Mouse (Mus musculus) testis, postnatal 14 days (tissue): ENCODE measurements around the gene 1700102P08Rik.

ENCODE experiments used
- DNase-seq: peaks from one replicate; pipeline ENCODE4 v3.0.0; 2021; ENCODE audit warnings: low spot score

Gene 1700102P08Rik

GRCm38 (mm10) chr9:108392676-108393075 is at the start of gene 1700102P08Rik:
Gene 1700102P08Rik (plus strand): TSS chr9:108392805.
- peak; percentile 80 for DNase-seq

GRCm38 (mm10) chr9:108343331-108343730 is 49.3 kb upstream of the 1700102P08Rik start:
- no peak for DNase-seq

- DNase-seq: no peak
Observed at GRCm38 (mm10) chr9:108343835-108344234, 48.8 kb upstream of the 1700102P08Rik start.

- DNase-seq: no peak
Observed at GRCm38 (mm10) chr9:108344471-108344870, 48.1 kb upstream of the 1700102P08Rik start.

- DNase-seq: no peak
Observed at GRCm38 (mm10) chr9:108347024-108347423, 45.6 kb upstream of the 1700102P08Rik start.

- DNase-seq: peak; percentile 85
Observed at GRCm38 (mm10) chr9:108347540-108348289, 44.9 kb upstream of the 1700102P08Rik start, which contains the start of gene Usp4. Gene Usp4 (plus strand): TSS chr9:108347853.

- DNase-seq: peak; percentile 78
Observed at GRCm38 (mm10) chr9:108348290-108348680, 44.3 kb upstream of the 1700102P08Rik start.

- DNase-seq: no peak
Observed at GRCm38 (mm10) chr9:108349727-108350126, 42.9 kb upstream of the 1700102P08Rik start.

GRCm38 (mm10) chr9:108378234-108378633 is 14.4 kb upstream of the 1700102P08Rik start:
- no peak for DNase-seq

- DNase-seq: no peak
Observed at GRCm38 (mm10) chr9:108378736-108379135, 13.9 kb upstream of the 1700102P08Rik start.

- DNase-seq: no peak
Observed at GRCm38 (mm10) chr9:108379294-108379693, 13.3 kb upstream of the 1700102P08Rik start.

GRCm38 (mm10) chr9:108381382-108381781 is 11.2 kb upstream of the 1700102P08Rik start:
- DNase-seq: no peak

- no peak for DNase-seq
Observed at GRCm38 (mm10) chr9:108385006-108385405, 7.6 kb upstream of the 1700102P08Rik start.

- no peak for DNase-seq
Observed at GRCm38 (mm10) chr9:108386816-108387215, 5.8 kb upstream of the 1700102P08Rik start.

GRCm38 (mm10) chr9:108388601-108389000 is 4.0 kb upstream of the 1700102P08Rik start:
- no peak for DNase-seq

GRCm38 (mm10) chr9:108389220-108389619 is 3.4 kb upstream of the 1700102P08Rik start:
- DNase-seq: no peak

GRCm38 (mm10) chr9:108394191-108394590 is 1.6 kb downstream of the 1700102P08Rik start:
- no peak for DNase-seq

GRCm38 (mm10) chr9:108395427-108395826 is 2.8 kb downstream of the 1700102P08Rik start:
- no peak for DNase-seq

GRCm38 (mm10) chr9:108398324-108398723 is 5.7 kb downstream of the 1700102P08Rik start:
- DNase-seq: no peak

- DNase-seq: peak; percentile 60
Observed at GRCm38 (mm10) chr9:108401186-108401960, 8.8 kb downstream of the 1700102P08Rik start.

- DNase-seq: no peak
Observed at GRCm38 (mm10) chr9:108403081-108403480, 10.5 kb downstream of the 1700102P08Rik start.

GRCm38 (mm10) chr9:108404451-108404850 is 11.8 kb downstream of the 1700102P08Rik start:
- DNase-seq: no peak

- no peak for DNase-seq
Observed at GRCm38 (mm10) chr9:108409535-108409934, 16.9 kb downstream of the 1700102P08Rik start.
